22 mouse cellular contexts compared by ENCODE assay signal in genomic region chr3:67135749-67136375, GRCm38 (mm10).
DNase-seq lines count a peak whose midpoint lies in the region; ATAC-seq and TF ChIP-seq lines count a peak whose summit lies in the region.
"Had no signal": no experiment of that assay in that cellular context is flagged by ENCODE, and none has a peak within 500 bp of the region (broad histone marks: within the 10 kb centered on the region; RNA-seq: fewer than 3 reads in every experiment).

No protein-coding gene starts in this region.

- H3K4me3 ChIP-seq in midbrain, embryonic 13.5 days (replicated peaks): no peak overlapping the region
- no peak overlapping the region for H3K4me3 ChIP-seq in midbrain, embryonic 15.5 days
- no peak overlapping the region for H3K4me3 ChIP-seq in midbrain, embryonic 14.5 days (replicated peaks; ENCODE audit: low read depth, low read length)
- H3K4me3 ChIP-seq in hindbrain, postnatal 0 days (ENCODE audit: low read length): no peak overlapping the region
- H3K4me3 ChIP-seq: forebrain, embryonic 10.5 days; forebrain, embryonic 13.5 days; hindbrain, embryonic 12.5 days; hindbrain, embryonic 15.5 days had no signal

- H3K4me2 ChIP-seq in midbrain, embryonic 13.5 days (replicated peaks): no peak overlapping the region
- H3K4me2 ChIP-seq in midbrain, embryonic 15.5 days: no peak overlapping the region
- no peak overlapping the region for H3K4me2 ChIP-seq in midbrain, embryonic 14.5 days (ENCODE audit: low read length)
- H3K4me2 ChIP-seq in hindbrain, postnatal 0 days (ENCODE audit: low read depth, low read length): no peak overlapping the region
- H3K4me2 ChIP-seq: forebrain, embryonic 13.5 days; heart, embryonic 11.5 days; hindbrain, embryonic 12.5 days; hindbrain, embryonic 15.5 days had no signal

- DNase-seq in midbrain, embryonic 14.5 days: peak; percentile 51
- peak; percentile 16 for DNase-seq in retina, postnatal 1 day
- DNase-seq in cerebellum, adult 11-12 months: no peak
- no peak for DNase-seq in hindbrain, postnatal 0 days (ENCODE audit: low spot score)
- DNase-seq: adrenal gland, postnatal 10 days; adrenal gland, postnatal 36 days; cerebellum, adult 11 months; cerebellum, adult 8-10 months; cerebellum, postnatal 10 days; cerebellum, postnatal 36 days; gastrocnemius, postnatal 14 days; heart, adult 11 months had no signal

- no peak overlapping the region for H3K27ac ChIP-seq in midbrain, embryonic 13.5 days
- H3K27ac ChIP-seq in midbrain, embryonic 15.5 days: no peak overlapping the region
- no peak overlapping the region for H3K27ac ChIP-seq in midbrain, embryonic 14.5 days (replicated peaks; ENCODE audit: low read depth, low read length)
- no peak overlapping the region for H3K27ac ChIP-seq in hindbrain, postnatal 0 days
- H3K27ac ChIP-seq: forebrain, embryonic 10.5 days; forebrain, embryonic 13.5 days; hindbrain, embryonic 12.5 days; hindbrain, embryonic 15.5 days had no signal

- H3K9ac ChIP-seq in midbrain, embryonic 13.5 days (replicated peaks): no peak overlapping the region
- no peak overlapping the region for H3K9ac ChIP-seq in midbrain, embryonic 15.5 days
- H3K9ac ChIP-seq in midbrain, embryonic 14.5 days (replicated peaks; ENCODE audit: low read length): no peak overlapping the region
- no peak overlapping the region for H3K9ac ChIP-seq in hindbrain, postnatal 0 days (replicated peaks; ENCODE audit: low read length)
- H3K9ac ChIP-seq: forebrain, embryonic 13.5 days; hindbrain, embryonic 12.5 days; hindbrain, embryonic 15.5 days had no signal

- no peak for TF ChIP-seq CTCF in hindbrain, postnatal 0 days (IDR thresholded peaks at IDR 0.05; ENCODE audit: low read depth)

- no peaks in the 10 kb centered on the region for H3K27me3 ChIP-seq in midbrain, embryonic 13.5 days
- no peaks in the 10 kb centered on the region for H3K27me3 ChIP-seq in midbrain, embryonic 15.5 days (replicated peaks)
- H3K27me3 ChIP-seq in midbrain, embryonic 14.5 days (ENCODE audit: control insufficient read depth, insufficient read depth, low read length): no peaks in the 10 kb centered on the region
- H3K27me3 ChIP-seq in hindbrain, postnatal 0 days (ENCODE audit: insufficient read depth, low read length): no peaks in the 10 kb centered on the region
- H3K27me3 ChIP-seq: forebrain, embryonic 13.5 days; hindbrain, embryonic 12.5 days; hindbrain, embryonic 15.5 days had no signal

- no peaks in the 10 kb centered on the region for H3K36me3 ChIP-seq in midbrain, embryonic 13.5 days
- H3K36me3 ChIP-seq in midbrain, embryonic 15.5 days (replicated peaks): no peaks in the 10 kb centered on the region
- no peaks in the 10 kb centered on the region for H3K36me3 ChIP-seq in midbrain, embryonic 14.5 days (ENCODE audit: control insufficient read depth, insufficient read depth, low read length)
- H3K36me3 ChIP-seq in hindbrain, postnatal 0 days (ENCODE audit: insufficient read depth, low read length): no peaks in the 10 kb centered on the region
- H3K36me3 ChIP-seq: forebrain, embryonic 10.5 days; hindbrain, embryonic 12.5 days; hindbrain, embryonic 15.5 days had no signal

- 46% methylated on average over 2 of the region's 2 CpGs for WGBS in midbrain, embryonic 13.5 days
- 39% methylated on average over 2 of the region's 2 CpGs for WGBS in midbrain, embryonic 15.5 days
- 21% methylated on average over 2 of the region's 2 CpGs for WGBS in midbrain, embryonic 14.5 days
- WGBS in hindbrain, postnatal 0 days: 73% methylated on average over 2 of the region's 2 CpGs

- ATAC-seq in midbrain, embryonic 13.5 days: peak; percentile 79
- ATAC-seq in midbrain, embryonic 15.5 days (replicated peaks): no peak; the same call in 1 of the 2 replicates
- peak; percentile 76; the same call in 1 of the 2 replicates for ATAC-seq in midbrain, embryonic 14.5 days (ENCODE audit: low FRiP score, low TSS enrichment)
- no peak for ATAC-seq in hindbrain, postnatal 0 days
- ATAC-seq: activated CD4-positive, CD25-positive, alpha-beta regulatory T cell, adult 4 months; CD4-positive, CD25-positive, alpha-beta regulatory T cell, adult 4 months; forebrain, embryonic 13.5 days; forebrain, embryonic 16.5 days had no signal

- peaks cover 4% of the 10 kb centered on the region; the same call in 1 of the 2 replicates for H3K4me1 ChIP-seq in midbrain, embryonic 13.5 days (replicated peaks)
- no peaks in the 10 kb centered on the region for H3K4me1 ChIP-seq in midbrain, embryonic 15.5 days
- H3K4me1 ChIP-seq in midbrain, embryonic 14.5 days (ENCODE audit: control insufficient read depth, insufficient read depth, low read length): no peaks in the 10 kb centered on the region
- H3K4me1 ChIP-seq in hindbrain, postnatal 0 days (ENCODE audit: insufficient read depth, low read length): no peaks in the 10 kb centered on the region
- H3K4me1 ChIP-seq: forebrain, embryonic 10.5 days; forebrain, embryonic 13.5 days; hindbrain, embryonic 12.5 days; hindbrain, embryonic 15.5 days had no signal

- H3K9me3 ChIP-seq in midbrain, embryonic 13.5 days: no peaks in the 10 kb centered on the region
- H3K9me3 ChIP-seq in midbrain, embryonic 15.5 days: no peaks in the 10 kb centered on the region
- no peaks in the 10 kb centered on the region for H3K9me3 ChIP-seq in midbrain, embryonic 14.5 days (ENCODE audit: control insufficient read depth, low read length)
- H3K9me3 ChIP-seq in hindbrain, postnatal 0 days (ENCODE audit: low read length): no peaks in the 10 kb centered on the region
- H3K9me3 ChIP-seq: forebrain, embryonic 10.5 days; forebrain, embryonic 13.5 days; hindbrain, embryonic 12.5 days; hindbrain, embryonic 15.5 days had no signal

Comparison
In these comparisons a context has a peak if more than half of its experiments do, and no peak if none do; other contexts are left out.
1. ATAC-seq: peak in midbrain, embryonic 13.5 days (single experiment) and midbrain, embryonic 14.5 days (single experiment); none in midbrain, embryonic 15.5 days (single experiment) and hindbrain, postnatal 0 days (single experiment).
2. DNase-seq: peak in midbrain, embryonic 14.5 days (single experiment) and retina, postnatal 1 day (single experiment); none in cerebellum, adult 11-12 months (single experiment) and hindbrain, postnatal 0 days (single experiment).